Mouse (Mus musculus): Measurements from ENCODE around the gene Pdzd2. TPM values are rescaled to one million over a fixed set of nuclear protein-coding genes. Genes with fewer than 3 reads are reported as not detected.

The Pdzd2 gene
- polyA plus RNA-seq, 1 experiment, result 125 TPM

- DNase-seq, result no peak
- no peaks in the 10 kb centered on the region for H3K4me1 ChIP-seq (ENCODE audit: control insufficient read depth, insufficient read depth, low read length)
- 44% methylated on average over 6 of the region's 6 CpGs for WGBS
- TF ChIP-seq POLR2A (IDR thresholded peaks at IDR 0.05; ENCODE audit: borderline replicate concordance, extremely low read depth, low read depth, low read length) (no peak), CTCF (IDR thresholded peaks at IDR 0.05; ENCODE audit: insufficient read depth, low read length) (no peak)
- H3K4me3 ChIP-seq (replicated peaks; ENCODE audit: extremely low read depth, low read depth, low read length), result no peak overlapping the region
Observed at GRCm38 (mm10) chr15:12579196-12579595, 160.5 kb downstream of the Pdzd2 start.

GRCm38 (mm10) chr15:12578276-12578675 is 161.4 kb downstream of the Pdzd2 start:
- no peak for TF ChIP-seq POLR2A (IDR thresholded peaks at IDR 0.05; ENCODE audit: borderline replicate concordance, extremely low read depth, low read depth, low read length)
- TF ChIP-seq CTCF (IDR thresholded peaks at IDR 0.05; ENCODE audit: insufficient read depth, low read length), result peak; percentile 63
- 64% methylated on average over 5 of the region's 5 CpGs for WGBS
- Histone ChIP-seq H3K4me3 (replicated peaks; ENCODE audit: extremely low read depth, low read depth, low read length) (no peak overlapping the region), H3K4me1 (ENCODE audit: control insufficient read depth, insufficient read depth, low read length) (no peaks in the 10 kb centered on the region)
- peak; percentile 41 for DNase-seq

DNA sequence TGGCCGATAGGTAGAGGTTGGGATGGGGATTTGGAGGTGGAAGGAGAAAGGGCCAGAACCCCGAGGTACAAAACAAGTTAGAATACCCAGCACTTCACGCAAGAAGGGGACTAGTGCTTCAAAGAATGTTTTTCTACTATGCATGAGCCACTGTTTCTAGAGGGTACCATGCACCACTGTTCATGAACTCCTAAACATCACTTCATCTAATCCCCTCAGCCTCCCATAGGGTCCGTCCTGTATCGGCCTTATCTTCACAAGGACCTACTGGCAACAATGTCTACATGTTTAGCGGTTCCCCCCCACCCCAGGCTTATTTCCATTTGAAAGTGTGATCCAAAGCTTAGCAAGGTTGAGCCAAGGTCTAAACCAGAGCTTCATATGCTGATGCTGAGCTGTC is 162.0 kb downstream of the Pdzd2 start:
- no peak for DNase-seq
- no peaks in the 10 kb centered on the region for H3K4me1 ChIP-seq (ENCODE audit: control insufficient read depth, insufficient read depth, low read length)
- no peak overlapping the region for H3K4me3 ChIP-seq (replicated peaks; ENCODE audit: extremely low read depth, low read depth, low read length)
- 78% methylated on average over 6 of the region's 6 CpGs for WGBS
- TF ChIP-seq POLR2A (IDR thresholded peaks at IDR 0.05; ENCODE audit: borderline replicate concordance, extremely low read depth, low read depth, low read length), result no peak
- no peak for TF ChIP-seq CTCF (IDR thresholded peaks at IDR 0.05; ENCODE audit: insufficient read depth, low read length)

DNA sequence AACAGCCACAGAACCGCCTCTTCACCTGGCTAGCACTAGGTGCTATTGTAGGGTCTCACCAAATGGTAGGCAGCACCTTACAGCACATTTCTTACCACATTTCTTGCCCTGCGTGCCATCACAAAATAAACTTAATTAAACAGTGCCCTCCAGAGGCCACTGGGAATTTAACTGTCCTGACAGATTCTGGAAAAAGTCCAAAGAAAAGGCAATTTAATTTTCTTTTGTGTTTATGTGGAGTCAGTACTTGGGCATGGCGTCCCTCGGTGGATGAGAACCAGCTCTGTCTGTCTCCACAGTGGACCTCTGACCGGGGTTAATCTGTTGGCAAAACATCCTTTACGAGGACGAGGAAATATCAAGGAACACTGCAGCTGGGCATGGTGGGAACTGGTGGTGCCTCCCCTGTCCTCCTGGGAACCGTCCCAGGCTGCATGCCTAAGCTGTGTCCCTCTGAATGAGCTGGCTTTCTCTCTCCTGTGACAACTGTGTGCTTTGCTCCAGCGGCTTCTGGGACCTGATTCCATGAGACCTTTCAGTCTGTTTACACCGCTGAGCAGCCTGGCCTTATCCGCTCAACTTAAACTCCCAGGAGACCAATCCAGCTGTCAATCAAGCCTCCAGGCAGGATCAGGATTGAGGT is 162.5 kb downstream of the Pdzd2 start:
- Histone ChIP-seq H3K4me3 (replicated peaks; ENCODE audit: extremely low read depth, low read depth, low read length) (no peak overlapping the region), H3K4me1 (ENCODE audit: control insufficient read depth, insufficient read depth, low read length) (no peaks in the 10 kb centered on the region)
- TF ChIP-seq POLR2A (IDR thresholded peaks at IDR 0.05; ENCODE audit: borderline replicate concordance, extremely low read depth, low read depth, low read length) (no peak), CTCF (IDR thresholded peaks at IDR 0.05; ENCODE audit: insufficient read depth, low read length) (no peak)
- DNase-seq, result peak; percentile 38
- WGBS, result 15% methylated on average over 11 of the region's 11 CpGs

DNA sequence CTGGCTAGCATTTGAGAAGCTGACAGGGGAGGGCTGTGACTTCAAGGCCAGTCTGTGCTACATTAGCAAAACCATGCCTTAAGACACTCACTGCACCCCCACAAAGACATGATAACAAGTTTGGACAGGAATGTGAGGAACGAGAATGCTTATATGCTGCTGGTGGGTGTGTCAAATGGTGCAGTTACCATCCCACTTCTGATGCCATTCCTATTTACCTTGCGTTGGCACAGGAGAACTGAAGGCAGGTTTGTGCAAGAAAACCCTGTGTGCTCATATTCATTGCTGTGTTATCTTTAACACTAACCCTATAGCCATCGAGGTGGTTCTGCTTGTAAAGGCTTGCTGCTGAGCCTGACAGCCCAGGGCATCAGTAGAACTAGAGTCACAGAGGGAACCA is 166.1 kb downstream of the Pdzd2 start:
- WGBS, result 70% methylated on average over 3 of the region's 3 CpGs
- DNase-seq, result no peak

GRCm38 (mm10) chr15:12571168-12571567 is 168.6 kb downstream of the Pdzd2 start:
- Histone ChIP-seq H3K4me3 (replicated peaks; ENCODE audit: extremely low read depth, low read depth, low read length) (no peak overlapping the region), H3K4me1 (ENCODE audit: control insufficient read depth, insufficient read depth, low read length) (no peaks in the 10 kb centered on the region)
- DNase-seq, result no peak
- no peak for TF ChIP-seq CTCF (IDR thresholded peaks at IDR 0.05; ENCODE audit: insufficient read depth, low read length)
- TF ChIP-seq POLR2A (IDR thresholded peaks at IDR 0.05; ENCODE audit: borderline replicate concordance, extremely low read depth, low read depth, low read length), result no peak
- 74% methylated on average over 4 of the region's 4 CpGs for WGBS

More for the DNA sequence above, 166.1 kb downstream of the Pdzd2 start:
- Histone ChIP-seq H3K4me3 (replicated peaks; ENCODE audit: extremely low read depth, low read depth, low read length) (no peak overlapping the region), H3K4me1 (ENCODE audit: control insufficient read depth, insufficient read depth, low read length) (no peaks in the 10 kb centered on the region)
- no peak for TF ChIP-seq POLR2A (IDR thresholded peaks at IDR 0.05; ENCODE audit: borderline replicate concordance, extremely low read depth, low read depth, low read length)
- TF ChIP-seq CTCF (IDR thresholded peaks at IDR 0.05; ENCODE audit: insufficient read depth, low read length), result no peak

DNA sequence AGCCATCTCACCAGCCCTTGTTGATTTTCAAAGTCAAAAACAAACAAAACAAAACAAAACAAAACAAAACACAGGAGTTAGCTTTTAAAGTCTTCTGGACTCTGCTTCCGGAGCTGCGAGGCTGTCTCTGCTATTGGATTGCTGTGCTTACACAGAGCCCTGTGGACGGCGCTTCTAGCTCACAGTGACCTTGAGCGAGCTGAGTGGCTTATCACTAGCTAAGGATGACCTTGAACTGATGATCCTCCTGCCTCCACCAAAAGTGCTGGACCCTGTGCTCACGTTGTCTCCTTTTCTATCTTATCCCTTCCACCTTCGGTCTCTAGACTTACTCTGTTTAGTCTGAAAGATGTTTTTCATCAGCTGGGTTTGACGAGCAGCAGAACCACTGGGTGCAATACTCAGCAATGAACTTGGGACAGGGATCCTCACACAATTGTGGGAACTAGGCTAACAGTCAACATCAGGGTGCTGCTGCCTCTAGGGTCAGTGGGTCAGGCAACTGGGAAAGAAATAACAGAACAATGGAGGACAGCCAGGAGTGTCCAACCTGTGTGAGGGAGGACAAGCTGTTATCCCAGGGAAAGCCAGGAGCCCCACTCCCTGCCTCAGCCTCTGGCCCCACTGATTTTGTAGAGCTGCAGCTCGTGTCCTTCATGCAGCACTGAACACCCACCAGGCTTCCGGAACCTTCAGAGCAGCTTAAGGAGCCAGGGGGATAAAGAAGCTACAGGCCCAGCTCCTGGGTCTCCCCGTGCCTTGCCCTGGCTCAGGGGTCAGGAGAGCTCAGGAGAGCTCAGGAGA is 172.9 kb downstream of the Pdzd2 start:
- H3K4me3 ChIP-seq (replicated peaks; ENCODE audit: extremely low read depth, low read depth, low read length), result no peak overlapping the region
- H3K4me1 ChIP-seq (ENCODE audit: control insufficient read depth, insufficient read depth, low read length), result no peaks in the 10 kb centered on the region; the same call in 1 of the 2 replicates
- no peak for DNase-seq
- TF ChIP-seq CTCF (IDR thresholded peaks at IDR 0.05; ENCODE audit: insufficient read depth, low read length) (no peak), POLR2A (IDR thresholded peaks at IDR 0.05; ENCODE audit: borderline replicate concordance, extremely low read depth, low read depth, low read length) (no peak)
- WGBS, result 86% methylated on average over 11 of the region's 11 CpGs

- Histone ChIP-seq H3K4me1 (ENCODE audit: control insufficient read depth, insufficient read depth, low read length) (no peaks in the 10 kb centered on the region; the same call in 1 of the 2 replicates), H3K4me3 (replicated peaks; ENCODE audit: extremely low read depth, low read depth, low read length) (no peak overlapping the region)
- WGBS, result 31% methylated on average over 8 of the region's 8 CpGs
- DNase-seq, result no peak
- TF ChIP-seq CTCF (IDR thresholded peaks at IDR 0.05; ENCODE audit: insufficient read depth, low read length) (no peak), POLR2A (IDR thresholded peaks at IDR 0.05; ENCODE audit: borderline replicate concordance, extremely low read depth, low read depth, low read length) (no peak)
Observed at GRCm38 (mm10) chr15:12565281-12565680, 174.4 kb downstream of the Pdzd2 start.

DNA sequence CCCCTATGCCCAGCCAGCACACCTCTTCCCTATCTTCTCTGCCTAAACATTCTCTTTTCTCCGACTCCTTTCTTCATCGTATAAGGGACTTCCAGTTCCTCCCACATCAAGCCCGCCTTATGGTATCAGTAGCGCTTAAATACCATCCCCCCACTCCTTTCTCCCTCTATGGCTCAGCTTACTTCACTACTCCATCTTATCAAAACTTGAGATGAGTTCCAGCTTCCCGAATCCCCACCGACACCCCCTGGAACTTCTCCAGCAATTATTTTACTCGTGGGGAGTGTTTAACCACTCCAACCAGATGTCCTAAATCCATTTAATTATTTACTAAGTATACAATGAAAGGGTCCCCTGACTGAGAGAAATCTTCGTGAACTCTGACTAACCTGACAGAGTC is 179.2 kb downstream of the Pdzd2 start:
- H3K4me1 ChIP-seq (ENCODE audit: control insufficient read depth, insufficient read depth, low read length), result no peaks in the 10 kb centered on the region; the same call in none of the 2 replicates
- DNase-seq, result no peak
- TF ChIP-seq POLR2A (IDR thresholded peaks at IDR 0.05; ENCODE audit: borderline replicate concordance, extremely low read depth, low read depth, low read length) (no peak), CTCF (IDR thresholded peaks at IDR 0.05; ENCODE audit: insufficient read depth, low read length) (no peak)
- no peak overlapping the region for H3K4me3 ChIP-seq (replicated peaks; ENCODE audit: extremely low read depth, low read depth, low read length)
- WGBS, result 38% methylated on average over 8 of the region's 8 CpGs

All from lung, adult 2 months (tissue).